ENCODE assay signal across 15 mouse cellular contexts in genomic region chr13:58490829-58491228, GRCm38 (mm10).
"Had no signal": no experiment of that assay in that cellular context is flagged by ENCODE, and none has a peak within 500 bp of the region (broad histone marks: within the 10 kb centered on the region; RNA-seq: fewer than 3 reads in every experiment).

No protein-coding gene starts in this region.

- H3K9me3 ChIP-seq: limb, embryonic 10.5 days; liver, embryonic 12.5 days; liver, embryonic 15.5 days; lung, embryonic 15.5 days had no signal

- DNase-seq: kidney, adult 11 months; kidney, adult 8-10 months; kidney, postnatal 14 days; layer of hippocampus, adult 9-11 months; liver; midbrain, embryonic 14.5 days; thymus, adult 18-20 months; thymus, postnatal 36 days had no signal

- H3K4me3 ChIP-seq: layer of hippocampus, adult 2 months; limb, embryonic 10.5 days; limb, embryonic 13.5 days; liver, embryonic 12.5 days; liver, embryonic 15.5 days; lung, embryonic 15.5 days had no signal

- H3K36me3 ChIP-seq: limb, embryonic 10.5 days; limb, embryonic 13.5 days; liver, embryonic 12.5 days; liver, embryonic 15.5 days; lung, embryonic 15.5 days had no signal

- H3K4me2 ChIP-seq: limb, embryonic 13.5 days; liver, embryonic 12.5 days; liver, embryonic 15.5 days; lung, embryonic 15.5 days; midbrain, embryonic 11.5 days had no signal

- ATAC-seq: liver, embryonic 12.5 days had no signal

- H3K27ac ChIP-seq: layer of hippocampus, adult 2 months; limb, embryonic 10.5 days; limb, embryonic 13.5 days; liver, embryonic 12.5 days; liver, embryonic 15.5 days; lung, embryonic 15.5 days had no signal

- H3K9ac ChIP-seq: limb, embryonic 13.5 days; liver, embryonic 12.5 days; liver, embryonic 15.5 days; lung, embryonic 15.5 days had no signal

- H3K27me3 ChIP-seq: limb, embryonic 13.5 days; lung, embryonic 15.5 days had no signal

- H3K4me1 ChIP-seq: liver, embryonic 12.5 days; liver, embryonic 15.5 days had no signal
